Mouse (Mus musculus) MEL (cell line): ENCODE results near the gene Arhgap1. TPM values are rescaled to one million over a fixed set of nuclear protein-coding genes. Genes with fewer than 3 reads are reported as not detected.

ENCODE experiments used
- DNase-seq: peaks from one replicate; pipeline ENCODE4 v3.0.0; 2011; ENCODE audit warnings: low read depth, low spot score
- H3K27ac ChIP-seq: 2 replicates; pipeline ENCODE4 v1.5.1; 2012; ENCODE audit warnings: low read depth, mild to moderate bottlenecking, control low read depth, low read length, moderate library complexity; ENCODE audit not compliant: control insufficient read depth
- H3K27me3 ChIP-seq, 2 experiments: fragments of 150-350 bp in 1 of 2; sonication (generic) in 1 of 2; 2 replicates each; pipeline ENCODE4 v1.6.1; 2012; ENCODE audit warnings: low read length in 2 of 2, mild to moderate bottlenecking in 2 of 2, improper control_type of control experiment in 1 of 2, moderate library complexity in 1 of 2; ENCODE audit not compliant: insufficient read depth in 2 of 2, control insufficient read depth in 1 of 2
- H3K36me3 ChIP-seq, 2 experiments: 2 replicates each; pipeline ENCODE4 v1.6.1; 2012 to 2014; ENCODE audit warnings: low read length in 2 of 2, improper control_type of control experiment in 1 of 2, inconsistent platforms in 1 of 2, mild to moderate bottlenecking in 1 of 2; ENCODE audit not compliant: insufficient read depth in 2 of 2, control insufficient read depth in 1 of 2
- H3K4me1 ChIP-seq, 2 experiments: fragments of 150-350 bp in 1 of 2; sonication (generic) in 1 of 2; 2 replicates each; pipeline ENCODE4 v1.6.1; 2012; ENCODE audit warnings: low read length in 2 of 2, improper control_type of control experiment in 1 of 2, mild to moderate bottlenecking in 1 of 2; ENCODE audit not compliant: insufficient read depth in 2 of 2, control insufficient read depth in 1 of 2
- H3K4me3 ChIP-seq, 2 experiments: fragments of 150-350 bp in 1 of 2; sonication (generic) in 1 of 2; 2 replicates each; pipeline ENCODE4 v1.5.1; 2012; ENCODE audit warnings: low read depth in 2 of 2, low read length in 2 of 2, mild to moderate bottlenecking in 2 of 2, moderate library complexity in 2 of 2, control low read depth in 1 of 2, improper control_type of control experiment in 1 of 2; ENCODE audit not compliant: control insufficient read depth in 1 of 2, insufficient read depth in 1 of 2
- H3K79me2 ChIP-seq: 2 replicates; pipeline ENCODE4 v1.6.1; 2012; ENCODE audit warnings: mild to moderate bottlenecking, low read length, moderate library complexity; ENCODE audit not compliant: control insufficient read depth, poor library complexity, insufficient read depth
- H3K9ac ChIP-seq: 2 replicates; pipeline ENCODE4 v1.6.1; 2012; ENCODE audit warnings: low read depth, mild to moderate bottlenecking, control low read depth, low read length, moderate library complexity; ENCODE audit not compliant: control insufficient read depth, poor library complexity, severe bottlenecking
- H3K9me3 ChIP-seq: fragments of 150-350 bp; sonication (generic); replicated peaks from 2 replicates; pipeline ENCODE4 v1.6.1; 2012; ENCODE audit warnings: mild to moderate bottlenecking, low read length, improper control_type of control experiment, moderate library complexity; ENCODE audit not compliant: insufficient read depth
- CHD1 ChIP-seq: IDR thresholded peaks from 2 replicates; pipeline ENCODE4 v1.6.1; 2012; ENCODE audit warnings: low read depth, mild to moderate bottlenecking, inconsistent platforms, low read length, improper control_type of control experiment
- CTCF ChIP-seq, 3 experiments: IDR thresholded peaks in 2 of 3; conservative IDR thresholded peaks in 1 of 3; 2 replicates each; pipeline ENCODE4 v1.5.1; 2011 to 2012; ENCODE audit warnings: low read length in 3 of 3, low read depth in 2 of 3, mild to moderate bottlenecking in 2 of 3, improper control_type of control experiment in 1 of 3, inconsistent platforms in 1 of 3, mixed read lengths in 1 of 3, moderate library complexity in 1 of 3; ENCODE audit not compliant: control insufficient read depth in 1 of 3, insufficient read depth in 1 of 3, poor library complexity in 1 of 3, severe bottlenecking in 1 of 3
- E2F4 ChIP-seq: IDR thresholded peaks from 2 replicates; pipeline ENCODE4 v1.6.1; 2011; ENCODE audit warnings: low read depth, low read length, improper control_type of control experiment, borderline replicate concordance
- ELF1 ChIP-seq: IDR thresholded peaks from 2 replicates; pipeline ENCODE4 v1.6.1; 2014; ENCODE audit warnings: low read depth, mild to moderate bottlenecking, inconsistent platforms, low read length, improper control_type of control experiment, moderate library complexity
- ETS1 ChIP-seq: IDR thresholded peaks from 2 replicates; pipeline ENCODE4 v1.6.1; 2012; ENCODE audit warnings: low read depth, mild to moderate bottlenecking, inconsistent platforms, low read length, improper control_type of control experiment, moderate library complexity
- GATA1 ChIP-seq: IDR thresholded peaks from 2 replicates; pipeline ENCODE4 v1.6.1; 2011; ENCODE audit warnings: low read depth, low read length, improper control_type of control experiment
- KAT2A ChIP-seq: conservative IDR thresholded peaks from 2 replicates; pipeline ENCODE4 v1.6.1; 2012; ENCODE audit warnings: low read depth, low read length, improper control_type of control experiment, inconsistent platforms
- MAX ChIP-seq: IDR thresholded peaks from 2 replicates; pipeline ENCODE4 v1.6.1; 2011; ENCODE audit warnings: low read length, improper control_type of control experiment
- MXI1 ChIP-seq: IDR thresholded peaks from 2 replicates; pipeline ENCODE4 v1.6.1; 2011; ENCODE audit warnings: mild to moderate bottlenecking, low read depth, low read length, improper control_type of control experiment
- MYB ChIP-seq: IDR thresholded peaks from 2 replicates; pipeline ENCODE4 v1.6.1; 2011; ENCODE audit warnings: mild to moderate bottlenecking, low read depth, low read length, improper control_type of control experiment
- NRF1 ChIP-seq: IDR thresholded peaks from 2 replicates; pipeline ENCODE4 v1.6.1; 2014; ENCODE audit warnings: low read depth, mild to moderate bottlenecking, inconsistent platforms, low read length, improper control_type of control experiment, moderate library complexity; ENCODE audit not compliant: poor library complexity, insufficient read depth, severe bottlenecking
- POLR2AphosphoS5 ChIP-seq: IDR thresholded peaks from 2 replicates; pipeline ENCODE4 v1.6.1; 2012; ENCODE audit warnings: low read depth, borderline replicate concordance, mild to moderate bottlenecking, inconsistent platforms, low read length, moderate library complexity, mixed read lengths
- RCOR1 ChIP-seq: IDR thresholded peaks from 2 replicates; pipeline ENCODE4 v1.6.1; 2012; ENCODE audit warnings: low read depth, mild to moderate bottlenecking, inconsistent platforms, low read length, improper control_type of control experiment
- SIN3A ChIP-seq: IDR thresholded peaks from 2 replicates; pipeline ENCODE4 v1.6.1; 2012; ENCODE audit warnings: low read length, improper control_type of control experiment, inconsistent platforms
- SMC3 ChIP-seq: IDR thresholded peaks from 2 replicates; pipeline ENCODE4 v1.6.1; 2011; ENCODE audit warnings: low read depth, low read length, improper control_type of control experiment
- TAL1 ChIP-seq: IDR thresholded peaks from 2 replicates; pipeline ENCODE4 v1.6.1; 2012; ENCODE audit warnings: mild to moderate bottlenecking, inconsistent platforms, low read length, moderate library complexity, mixed read lengths
- TBP ChIP-seq: IDR thresholded peaks from 2 replicates; pipeline ENCODE4 v1.8.0; 2011; ENCODE audit warnings: low read depth, low read length, improper control_type of control experiment
- TCF12 ChIP-seq: IDR thresholded peaks from 2 replicates; pipeline ENCODE4 v1.6.1; 2014; ENCODE audit warnings: low read depth, mild to moderate bottlenecking, inconsistent platforms, low read length, improper control_type of control experiment, moderate library complexity
- UBTF ChIP-seq: IDR thresholded peaks from 2 replicates; pipeline ENCODE4 v1.6.1; 2012; ENCODE audit warnings: low read depth, mild to moderate bottlenecking, inconsistent platforms, low read length, improper control_type of control experiment, moderate library complexity, borderline replicate concordance; ENCODE audit not compliant: insufficient read depth
- USF1 ChIP-seq: IDR thresholded peaks from 2 replicates; pipeline ENCODE4 v1.6.1; 2014; ENCODE audit warnings: low read depth, mild to moderate bottlenecking, inconsistent platforms, low read length, improper control_type of control experiment, moderate library complexity
- USF2 ChIP-seq, 2 experiments: IDR thresholded peaks; 2 replicates each; pipeline ENCODE4 v1.6.1; 2011 to 2012; ENCODE audit warnings: improper control_type of control experiment in 2 of 2, low read length in 2 of 2, borderline replicate concordance in 1 of 2, inconsistent platforms in 1 of 2, low read depth in 1 of 2, mild to moderate bottlenecking in 1 of 2; ENCODE audit not compliant: insufficient read depth in 1 of 2
- ZC3H11A ChIP-seq: IDR thresholded peaks from 2 replicates; pipeline ENCODE4 v1.6.1; 2012; ENCODE audit warnings: low read depth, mild to moderate bottlenecking, inconsistent platforms, low read length, improper control_type of control experiment
- ZNF384 ChIP-seq: IDR thresholded peaks from 2 replicates; pipeline ENCODE4 v1.6.1; 2012; ENCODE audit warnings: low read depth, mild to moderate bottlenecking, inconsistent platforms, low read length, improper control_type of control experiment
- polyA plus RNA-seq, 2 experiments: library from polyadenylated mRNA; stranded (reverse) in 1 of 2; unstranded in 1 of 2; fragments of >175 nt in 1 of 2; fragments of >200 nt in 1 of 2; gene quantifications; 2 replicates each; pipeline versions ENCODE4 v1.2.1 to v1.2.4; 2012; ENCODE audit warnings: low replicate concordance in 2 of 2, low read depth in 1 of 2; ENCODE audit not compliant: insufficient read length in 2 of 2, insufficient read depth in 1 of 2, missing spikeins in 1 of 2
- total RNA-seq: library from RNA; depleted of rRNA; stranded (reverse); fragments of 300-350 nt; gene quantifications from 2 replicates; pipeline ENCODE4 v1.2.3, GENCODE M21; 2012

The Arhgap1 gene
- total and polyA plus RNA-seq, 3 experiments: 23.5 to 40.1 TPM; not detected in 1

- no peak overlapping the region for H3K4me3 ChIP-seq
- no peaks in the 10 kb centered on the region for H3K79me2 ChIP-seq
- no peaks in the 10 kb centered on the region for H3K27me3 ChIP-seq
- no peaks in the 10 kb centered on the region for H3K9me3 ChIP-seq
- H3K36me3 ChIP-seq: peaks cover 0 to 12% of the 10 kb centered on the region in 2 experiments; a peak in 2 of 4 replicates
- no peak overlapping the region for H3K9ac ChIP-seq
- peaks cover 15 to 17% of the 10 kb centered on the region in 2 experiments for H3K4me1 ChIP-seq
- TF ChIP-seq MYB: no peak
- no peak for TF ChIP-seq ZNF384
- TF ChIP-seq CHD1: no peak
- no peak for TF ChIP-seq POLR2AphosphoS5
- TF ChIP-seq NRF1: no peak
- no peak for TF ChIP-seq ELF1
- no peak for TF ChIP-seq MAX
- no peak for TF ChIP-seq ETS1
- no peak for TF ChIP-seq GATA1
- TF ChIP-seq SIN3A: no peak
- TF ChIP-seq UBTF: no peak
- TF ChIP-seq, all 39 proteins: peak for 0
- no peak for DNase-seq
- no peak overlapping the region for H3K27ac ChIP-seq
These were observed 17.8 kb upstream of the Arhgap1 start for GRCm38 (mm10) chr2:91631826-91632225.

GRCm38 (mm10) chr2:91632316-91632715, 17.3 kb upstream of the Arhgap1 start:
- TF ChIP-seq TAL1: no peak
- TF ChIP-seq CTCF (IDR thresholded peaks at IDR 0.05 in 2 of 3, conservative IDR thresholded peaks at IDR 0.05 in 1 of 3; ENCODE audit: control insufficient read depth in 1 of 3, insufficient read depth in 1 of 3, low read depth in 2 of 3, low read length in 3 of 3, poor library complexity in 1 of 3, severe bottlenecking in 1 of 3): no peak
- no peak for TF ChIP-seq SMC3
- no peak for TF ChIP-seq SIN3A
- no peak for TF ChIP-seq CHD1
- no peak for TF ChIP-seq USF1
- TF ChIP-seq TBP: no peak
- TF ChIP-seq USF2 (IDR thresholded peaks at IDR 0.05; ENCODE audit: borderline replicate concordance in 1 of 2, insufficient read depth in 1 of 2, low read depth in 1 of 2, low read length in 2 of 2): no peak
- TF ChIP-seq TCF12: no peak
- no peak for TF ChIP-seq ZC3H11A
- TF ChIP-seq KAT2A: no peak
- TF ChIP-seq MXI1: no peak
- no peak for TF ChIP-seq E2F4
- TF ChIP-seq MYB: no peak
- no peak for TF ChIP-seq RCOR1
- H3K9ac ChIP-seq: no peak overlapping the region
- no peaks in the 10 kb centered on the region for H3K9me3 ChIP-seq
- H3K27me3 ChIP-seq: no peaks in the 10 kb centered on the region
- H3K27ac ChIP-seq: no peak overlapping the region
- H3K36me3 ChIP-seq: peaks cover 0 to 12% of the 10 kb centered on the region in 2 experiments; a peak in 2 of 4 replicates
- H3K4me1 ChIP-seq: peaks cover 15 to 17% of the 10 kb centered on the region in 2 experiments
- no peaks in the 10 kb centered on the region for H3K79me2 ChIP-seq
- DNase-seq: no peak
- H3K4me3 ChIP-seq: no peak overlapping the region
